In the genomic region with DNA sequence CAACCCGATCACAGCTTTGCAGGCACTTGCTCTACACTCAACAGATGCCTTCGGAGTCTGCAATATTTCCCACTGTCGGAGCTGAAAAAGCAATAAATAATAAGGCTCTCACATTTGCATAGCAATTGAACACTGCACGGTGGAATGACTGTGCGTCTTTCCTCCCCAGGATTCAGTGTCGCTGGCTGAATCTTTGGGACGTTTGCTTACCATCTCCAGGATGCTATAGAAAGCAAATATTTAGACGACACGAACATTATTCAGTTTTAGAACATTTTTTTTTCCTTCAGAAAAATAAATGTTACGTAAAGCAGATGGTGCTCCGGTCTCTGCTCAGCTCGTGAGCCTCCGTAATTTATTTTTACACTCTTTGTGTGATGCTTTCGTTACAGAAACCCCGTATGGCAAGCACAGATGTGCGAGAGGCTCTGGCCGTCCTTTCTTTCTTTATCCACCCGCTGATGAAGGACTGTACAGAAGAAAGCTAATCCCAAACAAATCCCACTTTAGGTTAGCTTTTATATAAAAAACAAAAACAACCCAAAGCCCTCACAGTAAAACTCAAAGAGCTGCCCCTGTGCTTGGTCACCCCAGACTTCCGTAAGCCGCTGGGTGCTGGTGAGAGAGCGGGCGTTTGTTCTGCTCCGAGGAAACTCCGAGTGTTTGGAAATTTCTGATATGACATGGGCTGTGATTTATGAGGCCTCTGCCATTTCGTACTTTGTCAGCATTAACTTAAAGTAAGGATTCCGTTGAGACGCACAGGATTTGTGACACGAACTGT, we compare ENCODE assay signal across 9 mouse cellular contexts.
DNase-seq lines count a peak whose midpoint lies in the region; ATAC-seq lines count a peak whose summit lies in the region.
"Had no signal": no experiment of that assay in that cellular context is flagged by ENCODE, and none has a peak within 500 bp of the region (broad histone marks: within the 10 kb centered on the region; RNA-seq: fewer than 3 reads in every experiment).

No protein-coding gene starts in this region.

- H3K9ac ChIP-seq in embryonic facial prominence, embryonic 14.5 days (ENCODE audit: low read depth, low read length) = no peak overlapping the region
- peak overlapping the region; percentile 21; the same call in 1 of the 2 replicates for H3K9ac ChIP-seq in neural tube, embryonic 14.5 days (replicated peaks; ENCODE audit: low read depth, low read length)
- H3K9ac ChIP-seq: limb, embryonic 15.5 days had no signal

- H3K9me3 ChIP-seq in embryonic facial prominence, embryonic 14.5 days (ENCODE audit: control insufficient read depth, low read length) = no peaks in the 10 kb centered on the region
- no peaks in the 10 kb centered on the region for H3K9me3 ChIP-seq in embryonic facial prominence, embryonic 10.5 days
- no peaks in the 10 kb centered on the region for H3K9me3 ChIP-seq in neural tube, embryonic 14.5 days (ENCODE audit: control insufficient read depth, low read length)
- no peaks in the 10 kb centered on the region; the same call in 1 of the 2 replicates for H3K9me3 ChIP-seq in heart, embryonic 10.5 days
- H3K9me3 ChIP-seq: limb, embryonic 15.5 days had no signal

- no peak overlapping the region for H3K4me3 ChIP-seq in embryonic facial prominence, embryonic 14.5 days (ENCODE audit: low read depth, low read length)
- no peak overlapping the region for H3K4me3 ChIP-seq in embryonic facial prominence, embryonic 10.5 days
- no peak overlapping the region for H3K4me3 ChIP-seq in neural tube, embryonic 14.5 days (ENCODE audit: low read depth, low read length)
- no peak overlapping the region for H3K4me3 ChIP-seq in heart, embryonic 10.5 days
- H3K4me3 ChIP-seq: limb, embryonic 15.5 days had no signal

- H3K4me2 ChIP-seq in embryonic facial prominence, embryonic 14.5 days (ENCODE audit: low read depth, low read length) = peak overlapping the region; percentile 23
- peak overlapping the region; percentile 34 for H3K4me2 ChIP-seq in neural tube, embryonic 14.5 days (ENCODE audit: low read depth, low read length)
- H3K4me2 ChIP-seq: limb, embryonic 15.5 days had no signal

- no peak for DNase-seq in embryonic facial prominence, embryonic 14.5 days (ENCODE audit: low spot score)
- DNase-seq in embryonic facial prominence, embryonic 10.5 days (ENCODE audit: low spot score) = no peak
- peak; percentile 41 to 55 for DNase-seq in layer of hippocampus, postnatal 36 days
- no peak for DNase-seq in heart, embryonic 10.5 days (ENCODE audit: low spot score)
- no peak for DNase-seq in gastrocnemius, postnatal 36 days
- DNase-seq in lung, postnatal 25 days (ENCODE audit: low spot score) = no peak

- H3K36me3 ChIP-seq in embryonic facial prominence, embryonic 14.5 days (ENCODE audit: control insufficient read depth, insufficient read depth, low read length) = no peaks in the 10 kb centered on the region
- H3K36me3 ChIP-seq in embryonic facial prominence, embryonic 10.5 days (replicated peaks) = no peaks in the 10 kb centered on the region
- H3K36me3 ChIP-seq in neural tube, embryonic 14.5 days (ENCODE audit: control insufficient read depth, insufficient read depth, low read length) = no peaks in the 10 kb centered on the region
- no peaks in the 10 kb centered on the region for H3K36me3 ChIP-seq in heart, embryonic 10.5 days
- H3K36me3 ChIP-seq: limb, embryonic 15.5 days had no signal

- H3K4me1 ChIP-seq in embryonic facial prominence, embryonic 14.5 days (ENCODE audit: control insufficient read depth, insufficient read depth, low read length) = no peaks in the 10 kb centered on the region
- H3K4me1 ChIP-seq in embryonic facial prominence, embryonic 10.5 days = no peaks in the 10 kb centered on the region
- peaks cover 14% of the 10 kb centered on the region; the same call in 1 of the 2 replicates for H3K4me1 ChIP-seq in neural tube, embryonic 14.5 days (ENCODE audit: control insufficient read depth, insufficient read depth, low read length)
- no peaks in the 10 kb centered on the region for H3K4me1 ChIP-seq in heart, embryonic 10.5 days
- H3K4me1 ChIP-seq: limb, embryonic 15.5 days had no signal

- intact Hi-C loops in gastrocnemius, postnatal 36 days (cut with DNase I) = no loop called here

- no peak for ATAC-seq in embryonic facial prominence, embryonic 14.5 days (ENCODE audit: low read depth)
- peak; percentile 81 for ATAC-seq in frontal cortex, adult (ENCODE audit: low TSS enrichment)
- peak; percentile 21; the same call in 1 of the 2 replicates for ATAC-seq in neural tube, embryonic 14.5 days (ENCODE audit: low read depth)

- WGBS in embryonic facial prominence, embryonic 14.5 days = 61% methylated on average over 28 of the region's 28 CpGs
- 81% methylated on average over 28 of the region's 28 CpGs for WGBS in embryonic facial prominence, embryonic 10.5 days
- WGBS in neural tube, embryonic 14.5 days = 22% methylated on average over 28 of the region's 28 CpGs
- 82% methylated on average over 28 of the region's 28 CpGs for WGBS in heart, embryonic 10.5 days

- no peak overlapping the region for H3K27ac ChIP-seq in embryonic facial prominence, embryonic 14.5 days (replicated peaks; ENCODE audit: low read depth, low read length)
- no peak overlapping the region for H3K27ac ChIP-seq in embryonic facial prominence, embryonic 10.5 days (replicated peaks)
- H3K27ac ChIP-seq in neural tube, embryonic 14.5 days (ENCODE audit: low read depth, low read length) = peak overlapping the region; percentile 6
- no peak overlapping the region for H3K27ac ChIP-seq in heart, embryonic 10.5 days
- H3K27ac ChIP-seq: limb, embryonic 15.5 days had no signal

- no peaks in the 10 kb centered on the region for H3K27me3 ChIP-seq in embryonic facial prominence, embryonic 14.5 days (replicated peaks; ENCODE audit: control insufficient read depth, insufficient read depth, low read length)
- no peaks in the 10 kb centered on the region for H3K27me3 ChIP-seq in embryonic facial prominence, embryonic 10.5 days (replicated peaks; ENCODE audit: low read depth, poor library complexity, severe bottlenecking)
- no peaks in the 10 kb centered on the region for H3K27me3 ChIP-seq in neural tube, embryonic 14.5 days (ENCODE audit: control insufficient read depth, insufficient read depth, low read length)
- H3K27me3 ChIP-seq in heart, embryonic 10.5 days (ENCODE audit: insufficient read depth, poor library complexity, severe bottlenecking) = 0 out of 2 replicates have a peak, but pooled peaks cover 3% of the 10 kb centered on the region
- H3K27me3 ChIP-seq: limb, embryonic 15.5 days had no signal

Comparison
In these comparisons a context has a peak if more than half of its experiments do, and no peak if none do; other contexts are left out.
1. DNase-seq: peak in layer of hippocampus, postnatal 36 days (2 of 2); none in embryonic facial prominence, embryonic 14.5 days (single experiment), embryonic facial prominence, embryonic 10.5 days (single experiment), heart, embryonic 10.5 days (single experiment), gastrocnemius, postnatal 36 days (0 of 2) and lung, postnatal 25 days (single experiment).